Mouse (Mus musculus): ENCODE results near the gene Fstl3.
A peak's percentile ranks its signal among the peaks of the same experiment; 100 is the strongest.

The Fstl3 gene

GRCm38 (mm10) chr10:79783920-79784800 is 7.1 kb downstream of the Fstl3 start:
- Histone ChIP-seq H3K27me3 (ENCODE audit: insufficient read depth, low read length) (peaks cover 52% of the 10 kb centered on the region), H3K4me1 (replicated peaks; ENCODE audit: low read depth, low read length) (peaks cover 39% of the 10 kb centered on the region), H3K9me3 (ENCODE audit: low read length) (no peaks in the 10 kb centered on the region), H3K36me3 (ENCODE audit: insufficient read depth, low read length) (no peaks in the 10 kb centered on the region), H3K4me3 (replicated peaks; ENCODE audit: low read length) (peak overlapping the region; percentile 59)
- TF ChIP-seq CTCF (conservative IDR thresholded peaks at IDR 0.05; ENCODE audit: low read length) = peak; percentile 67
- no peak for TF ChIP-seq POU5F1 (IDR thresholded peaks at IDR 0.05; ENCODE audit: borderline replicate concordance, low read length)
- TF ChIP-seq NANOG (IDR thresholded peaks at IDR 0.05; ENCODE audit: borderline replicate concordance, low read length) = no peak

DNA sequence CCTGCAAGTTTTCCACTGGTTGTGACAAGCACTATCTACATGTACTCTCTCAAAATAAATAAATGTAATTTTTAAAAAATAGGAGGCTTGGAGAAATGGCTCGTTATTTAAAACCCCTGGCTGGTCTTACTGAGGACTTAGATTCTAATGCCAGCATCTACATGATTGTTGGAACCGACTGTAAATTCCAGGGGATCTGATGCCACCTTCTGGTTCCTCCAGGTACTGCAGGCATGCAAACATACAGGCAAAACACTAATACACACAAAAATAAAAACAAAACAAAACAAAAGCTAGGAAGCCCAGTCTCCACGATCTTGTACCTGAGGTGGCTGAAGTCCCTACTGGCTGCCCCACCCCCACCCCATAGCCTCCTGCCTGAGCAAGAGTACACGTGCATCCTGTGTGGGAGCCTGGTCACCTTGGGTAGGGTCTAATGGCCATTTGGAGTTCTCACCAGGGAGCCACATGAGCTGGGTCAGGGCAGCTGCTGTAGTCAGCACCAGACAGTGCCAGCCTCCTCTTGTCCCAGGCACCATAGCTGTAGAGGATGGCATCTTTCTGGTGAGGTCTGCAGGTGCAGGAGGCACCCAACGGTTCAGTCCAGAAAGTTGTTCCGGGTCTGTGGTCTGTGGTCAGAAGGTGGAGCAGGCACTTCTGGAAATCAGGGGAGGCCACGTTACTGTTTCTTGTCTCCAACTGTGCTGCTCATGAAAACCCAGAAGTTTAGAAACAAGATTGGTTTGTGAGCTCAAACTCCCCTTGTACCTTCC is 11.5 kb downstream of the Fstl3 start:
- Histone ChIP-seq H3K27me3 (ENCODE audit: insufficient read depth, low read length) (peaks cover 42% of the 10 kb centered on the region), H3K9me3 (ENCODE audit: low read length) (no peaks in the 10 kb centered on the region), H3K36me3 (ENCODE audit: insufficient read depth, low read length) (no peaks in the 10 kb centered on the region), H3K4me1 (replicated peaks; ENCODE audit: low read depth, low read length) (peaks cover 19% of the 10 kb centered on the region), H3K4me3 (replicated peaks; ENCODE audit: low read length) (no peak overlapping the region)
- TF ChIP-seq CTCF (conservative IDR thresholded peaks at IDR 0.05; ENCODE audit: low read length) (peak; percentile 99), NANOG (IDR thresholded peaks at IDR 0.05; ENCODE audit: borderline replicate concordance, low read length) (no peak), POU5F1 (IDR thresholded peaks at IDR 0.05; ENCODE audit: borderline replicate concordance, low read length) (no peak)

DNA sequence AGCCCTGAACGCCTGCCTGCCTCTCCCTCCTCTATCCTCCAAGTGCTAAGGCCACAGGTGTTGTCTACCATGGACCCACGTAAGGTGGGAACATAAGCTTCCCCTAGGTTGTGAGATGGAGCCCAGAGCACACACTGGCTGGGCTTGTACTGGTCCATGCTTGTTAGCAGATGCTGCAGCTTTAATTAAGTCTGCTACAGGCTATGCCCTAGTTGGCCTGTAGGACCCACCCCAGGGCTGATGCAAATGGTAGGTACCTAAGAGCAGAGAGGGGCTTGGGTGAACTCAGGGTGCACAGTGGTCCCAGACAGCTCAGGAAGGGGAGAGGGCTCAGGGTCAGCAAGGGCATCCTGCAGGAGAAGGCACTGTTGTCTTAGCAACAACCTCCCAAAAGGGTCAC is 12.5 kb downstream of the Fstl3 start:
- H3K27me3 ChIP-seq (ENCODE audit: insufficient read depth, low read length) = peaks cover 45% of the 10 kb centered on the region
- no peak overlapping the region for H3K4me3 ChIP-seq (replicated peaks; ENCODE audit: low read length)
- no peaks in the 10 kb centered on the region for H3K36me3 ChIP-seq (ENCODE audit: insufficient read depth, low read length)
- no peak for TF ChIP-seq POU5F1 (IDR thresholded peaks at IDR 0.05; ENCODE audit: borderline replicate concordance, low read length)
- TF ChIP-seq NANOG (IDR thresholded peaks at IDR 0.05; ENCODE audit: borderline replicate concordance, low read length) = no peak
- no peak for TF ChIP-seq CTCF (conservative IDR thresholded peaks at IDR 0.05; ENCODE audit: low read length)
- peaks cover 21% of the 10 kb centered on the region for H3K4me1 ChIP-seq (replicated peaks; ENCODE audit: low read depth, low read length)
- no peaks in the 10 kb centered on the region for H3K9me3 ChIP-seq (ENCODE audit: low read length)

- Histone ChIP-seq H3K27me3 (ENCODE audit: insufficient read depth, low read length) (peaks cover 38% of the 10 kb centered on the region), H3K4me3 (replicated peaks; ENCODE audit: low read length) (no peak within 1 kb of the TSS), H3K4me1 (replicated peaks; ENCODE audit: low read depth, low read length) (peaks cover 29% of the 10 kb centered on the region), H3K9me3 (ENCODE audit: low read length) (no peaks in the 10 kb centered on the region), H3K36me3 (ENCODE audit: insufficient read depth, low read length) (no peaks in the 10 kb centered on the region)
- TF ChIP-seq CTCF (conservative IDR thresholded peaks at IDR 0.05; ENCODE audit: low read length) (no peak), POU5F1 (IDR thresholded peaks at IDR 0.05; ENCODE audit: borderline replicate concordance, low read length) (no peak), NANOG (IDR thresholded peaks at IDR 0.05; ENCODE audit: borderline replicate concordance, low read length) (no peak)
Measured at GRCm38 (mm10) chr10:79790861-79791260, 13.8 kb downstream of the Fstl3 start, which contains the start of gene Prss57. Gene Prss57 (minus strand): TSS chr10:79790961.

- TF ChIP-seq NANOG (IDR thresholded peaks at IDR 0.05; ENCODE audit: borderline replicate concordance, low read length) (no peak), CTCF (conservative IDR thresholded peaks at IDR 0.05; ENCODE audit: low read length) (no peak), POU5F1 (IDR thresholded peaks at IDR 0.05; ENCODE audit: borderline replicate concordance, low read length) (no peak)
- Histone ChIP-seq H3K27me3 (ENCODE audit: insufficient read depth, low read length) (peaks cover 38% of the 10 kb centered on the region), H3K9me3 (ENCODE audit: low read length) (no peaks in the 10 kb centered on the region)
Measured at GRCm38 (mm10) chr10:79792339-79793040, 15.4 kb downstream of the Fstl3 start.

DNA sequence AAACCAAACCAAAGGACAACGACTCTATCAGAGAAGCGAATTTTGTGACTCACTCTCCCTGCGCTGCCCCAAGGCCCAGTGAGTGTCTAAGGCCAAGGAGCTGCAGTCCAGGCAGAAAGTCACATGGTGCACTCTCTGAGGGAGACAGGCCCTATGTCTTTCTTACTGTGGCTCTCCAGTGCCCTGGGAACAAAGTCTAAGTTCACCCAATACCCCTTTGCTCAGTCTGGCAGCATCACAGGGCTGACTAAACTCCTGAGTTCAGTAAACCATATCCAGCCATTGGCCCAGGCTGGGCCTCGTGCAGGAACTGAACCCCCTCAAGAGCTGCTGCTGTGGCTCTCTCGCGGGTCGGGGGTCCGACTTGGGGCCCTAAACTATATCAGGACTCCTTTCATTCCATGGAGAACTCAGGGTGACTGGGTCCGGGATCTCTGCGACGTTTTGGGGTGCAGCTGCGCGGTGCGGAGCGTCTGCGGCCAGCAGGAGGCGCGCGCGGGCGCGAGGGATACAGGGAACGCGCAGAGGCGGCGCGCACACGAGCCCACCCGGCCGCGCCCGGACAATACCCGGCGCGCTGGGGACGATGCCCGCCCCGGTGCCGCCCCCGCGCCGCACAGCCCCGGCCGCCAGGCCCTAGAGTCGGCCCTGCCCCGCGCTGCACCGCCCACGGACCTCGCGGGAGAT is 16.1 kb downstream of the Fstl3 start, which contains the start of gene Palm:
TSS of gene Palm (plus strand) at position 522 of the 687 bp plus-strand sequence.
- H3K27me3 ChIP-seq (ENCODE audit: insufficient read depth, low read length) = peaks cover 38% of the 10 kb centered on the region
- H3K4me3 ChIP-seq (replicated peaks; ENCODE audit: low read length) = peak within 1 kb of the TSS; percentile 91
- no peak; the same call in 1 of the 2 replicates for TF ChIP-seq CTCF (conservative IDR thresholded peaks at IDR 0.05; ENCODE audit: low read length)
- TF ChIP-seq POU5F1 (IDR thresholded peaks at IDR 0.05; ENCODE audit: borderline replicate concordance, low read length) = no peak
- no peak for TF ChIP-seq NANOG (IDR thresholded peaks at IDR 0.05; ENCODE audit: borderline replicate concordance, low read length)
- H3K4me1 ChIP-seq (replicated peaks; ENCODE audit: low read depth, low read length) = peaks cover 52% of the 10 kb centered on the region
- no peaks in the 10 kb centered on the region for H3K36me3 ChIP-seq (ENCODE audit: insufficient read depth, low read length)
- H3K9me3 ChIP-seq (ENCODE audit: low read length) = no peaks in the 10 kb centered on the region

More at GRCm38 (mm10) chr10:79792339-79793040, 15.4 kb downstream of the Fstl3 start:
- Histone ChIP-seq H3K4me3 (replicated peaks; ENCODE audit: low read length) (no peak overlapping the region), H3K36me3 (ENCODE audit: insufficient read depth, low read length) (no peaks in the 10 kb centered on the region), H3K4me1 (replicated peaks; ENCODE audit: low read depth, low read length) (peaks cover 45% of the 10 kb centered on the region)

GRCm38 (mm10) chr10:79793738-79794490 is 16.8 kb downstream of the Fstl3 start:
- Histone ChIP-seq H3K9me3 (ENCODE audit: low read length) (no peaks in the 10 kb centered on the region), H3K27me3 (ENCODE audit: insufficient read depth, low read length) (peaks cover 35% of the 10 kb centered on the region), H3K4me3 (replicated peaks; ENCODE audit: low read length) (peak overlapping the region; percentile 91), H3K4me1 (replicated peaks; ENCODE audit: low read depth, low read length) (peaks cover 56% of the 10 kb centered on the region), H3K36me3 (ENCODE audit: insufficient read depth, low read length) (no peaks in the 10 kb centered on the region)
- TF ChIP-seq CTCF (conservative IDR thresholded peaks at IDR 0.05; ENCODE audit: low read length) (no peak), POU5F1 (IDR thresholded peaks at IDR 0.05; ENCODE audit: borderline replicate concordance, low read length) (no peak), NANOG (IDR thresholded peaks at IDR 0.05; ENCODE audit: borderline replicate concordance, low read length) (no peak)
